Mouse (Mus musculus) myocyte (in vitro differentiated cells): ENCODE data around the gene Fbf1. TPM values are rescaled to one million over a fixed set of nuclear protein-coding genes. Genes with fewer than 3 reads are reported as not detected.

ENCODE experiments used
- H3K27me3 ChIP-seq: one replicate; pipeline ENCODE4 v1.6.1; 2011; ENCODE audit not compliant: control insufficient read depth, insufficient read depth, insufficient read length
- H3K36me3 ChIP-seq: one replicate; pipeline ENCODE4 v1.6.1; 2011; ENCODE audit not compliant: control insufficient read depth, insufficient read depth
- H3K4me2 ChIP-seq: one replicate; pipeline ENCODE4 v1.6.1; 2011; ENCODE audit warnings: low read depth, control low read depth
- H3K4me3 ChIP-seq: one replicate; pipeline ENCODE4 v1.5.1; 2011; ENCODE audit warnings: mild to moderate bottlenecking, control low read depth, moderate library complexity
- H3K79me2 ChIP-seq: one replicate; pipeline ENCODE4 v1.6.1; 2011; ENCODE audit not compliant: control insufficient read depth, insufficient read depth
- H3ac ChIP-seq: one replicate; pipeline ENCODE4 v1.6.1; 2011; ENCODE audit not compliant: control insufficient read depth, insufficient read length
- CEBPB ChIP-seq: IDR thresholded peaks from 2 replicates; pipeline ENCODE4 v1.6.1; 2011; ENCODE audit warnings: mild to moderate bottlenecking, moderate library complexity; ENCODE audit not compliant: poor library complexity, insufficient read depth, severe bottlenecking
- E2F4 ChIP-seq: IDR thresholded peaks from one replicate; pipeline ENCODE4 v1.6.1; 2011; ENCODE audit warnings: mild to moderate bottlenecking, control low read depth, moderate library complexity; ENCODE audit not compliant: insufficient read depth
- MAX ChIP-seq: IDR thresholded peaks from one replicate; pipeline ENCODE4 v1.6.1; 2011; ENCODE audit warnings: low read depth, mild to moderate bottlenecking, control low read depth
- MYOD1 ChIP-seq, 3 experiments: IDR thresholded peaks; one replicate each; pipeline ENCODE4 v1.6.1; 2011; ENCODE audit warnings: control low read depth in 2 of 3, low read depth in 2 of 3, mild to moderate bottlenecking in 2 of 3, moderate library complexity in 1 of 3; ENCODE audit not compliant: insufficient read length in 2 of 3, control insufficient read depth in 1 of 3
- MYOG ChIP-seq, 3 experiments: IDR thresholded peaks; one replicate each; pipeline ENCODE4 v1.6.1; 2011; ENCODE audit warnings: control low read depth in 2 of 3, low read depth in 2 of 3, mild to moderate bottlenecking in 2 of 3; ENCODE audit not compliant: insufficient read length in 2 of 3, control insufficient read depth in 1 of 3, insufficient read depth in 1 of 3
- POLR2A ChIP-seq: IDR thresholded peaks from one replicate; pipeline ENCODE4 v1.6.1; 2011; ENCODE audit warnings: low read depth, mild to moderate bottlenecking, control low read depth, moderate library complexity; ENCODE audit not compliant: insufficient read length
- POLR2AphosphoS2 ChIP-seq: IDR thresholded peaks from one replicate; pipeline ENCODE4 v1.6.1; 2011; ENCODE audit warnings: low read depth, control low read depth; ENCODE audit not compliant: insufficient read length
- REST ChIP-seq: IDR thresholded peaks from one replicate; pipeline ENCODE4 v1.6.1; 2011; ENCODE audit warnings: mild to moderate bottlenecking, control low read depth, moderate library complexity; ENCODE audit not compliant: insufficient read depth, insufficient read length
- SRF ChIP-seq: IDR thresholded peaks from one replicate; pipeline ENCODE4 v1.6.1; 2011; ENCODE audit warnings: low read depth; ENCODE audit not compliant: control insufficient read depth, insufficient read length
- TCF12 ChIP-seq: IDR thresholded peaks from one replicate; pipeline ENCODE4 v1.6.1; 2011; ENCODE audit warnings: mild to moderate bottlenecking, control low read depth; ENCODE audit not compliant: poor library complexity, insufficient read depth, severe bottlenecking
- TCF3 ChIP-seq: IDR thresholded peaks from one replicate; pipeline ENCODE4 v1.6.1; 2011; ENCODE audit warnings: low read depth, control low read depth; ENCODE audit not compliant: insufficient read length
- USF1 ChIP-seq: IDR thresholded peaks from one replicate; pipeline ENCODE4 v1.6.1; 2011; ENCODE audit warnings: low read depth, mild to moderate bottlenecking, control low read depth, moderate library complexity
- polyA plus RNA-seq: library from polyadenylated mRNA; unstranded; fragments of >200 nt; fragmentation: generic; extraction: Trizol; gene quantifications from one replicate; pipeline ENCODE4 v1.2.1, GENCODE M21; 2012; ENCODE audit warnings: missing spikeins

Fbf1 gene
- polyA plus RNA-seq, 1 experiment: 41.7 TPM

- H3K4me3 ChIP-seq: no peak overlapping the region
- TF ChIP-seq TCF3 (no peak), USF1 (no peak)
- H3K79me2 ChIP-seq: no peaks in the 10 kb centered on the region
- no peak overlapping the region for H3K4me2 ChIP-seq
- H3ac ChIP-seq: no peak overlapping the region
- H3K27me3 ChIP-seq: no peaks in the 10 kb centered on the region
- H3K36me3 ChIP-seq: peaks cover 11% of the 10 kb centered on the region
Measured at GRCm38 (mm10) chr11:116206678-116207077, 38.7 kb upstream of the Fbf1 start.

DNA sequence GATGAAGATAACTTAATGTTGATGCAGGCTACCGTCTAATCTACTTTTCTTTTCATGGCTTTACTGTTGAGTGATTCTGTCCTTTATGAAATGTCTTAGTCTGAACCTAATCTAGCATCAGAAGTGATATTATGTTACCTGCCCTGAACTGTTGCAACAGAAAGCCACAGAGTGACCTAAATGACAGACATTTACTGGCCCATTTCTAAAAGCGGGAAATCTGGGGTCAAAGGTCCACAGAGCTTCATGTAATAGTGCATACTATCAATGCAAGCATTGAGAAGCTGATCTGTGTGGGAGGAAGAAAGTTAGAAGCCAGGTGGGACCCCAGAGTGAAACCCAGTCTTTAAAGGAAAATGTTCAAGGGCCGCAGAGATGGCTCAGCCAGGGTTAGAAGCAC lies 35.2 kb upstream of the Fbf1 start:
- no peaks in the 10 kb centered on the region for H3K27me3 ChIP-seq
- H3K36me3 ChIP-seq: peaks cover 11% of the 10 kb centered on the region
- H3K4me3 ChIP-seq: no peak overlapping the region
- peaks cover 8% of the 10 kb centered on the region for H3K79me2 ChIP-seq
- no peak overlapping the region for H3ac ChIP-seq
- TF ChIP-seq USF1: no peak
- no peak for TF ChIP-seq TCF3
- TF ChIP-seq POLR2AphosphoS2: no peak
- TF ChIP-seq MAX: no peak
- no peak for TF ChIP-seq POLR2A
- no peak for TF ChIP-seq REST
- no peak for TF ChIP-seq MYOG (IDR thresholded peaks at IDR 0.05; ENCODE audit: control insufficient read depth in 1 of 3, insufficient read depth in 1 of 3, insufficient read length in 2 of 3, low read depth in 2 of 3)
- no peak for TF ChIP-seq CEBPB
- no peak for TF ChIP-seq TCF12
- no peak for TF ChIP-seq E2F4
- no peak for TF ChIP-seq MYOD1 (IDR thresholded peaks at IDR 0.05; ENCODE audit: control insufficient read depth in 1 of 3, insufficient read length in 2 of 3, low read depth in 2 of 3)
- TF ChIP-seq SRF: no peak
- no peak overlapping the region for H3K4me2 ChIP-seq

DNA sequence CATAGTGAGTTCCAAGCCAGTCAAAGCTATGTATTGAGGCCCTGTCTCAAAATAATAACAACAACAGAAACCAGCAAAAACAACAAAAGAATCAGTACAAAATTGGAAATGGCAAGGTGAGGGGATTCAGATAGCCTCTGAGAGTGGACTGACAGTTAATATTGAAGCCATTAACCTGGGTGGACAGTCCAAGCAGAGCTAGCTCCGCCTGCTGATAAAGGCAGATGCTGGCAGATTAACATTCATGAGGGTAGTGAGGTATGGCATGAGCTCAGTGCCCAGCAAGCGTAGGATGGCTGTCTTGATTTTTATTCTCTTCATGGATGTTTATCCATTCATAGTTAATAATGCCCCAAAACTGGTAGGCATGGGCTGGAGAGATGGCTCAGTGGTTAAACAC lies 33.2 kb upstream of the Fbf1 start:
- Histone ChIP-seq H3K36me3 (peaks cover 7% of the 10 kb centered on the region), H3K4me3 (no peak overlapping the region), H3K79me2 (peaks cover 23% of the 10 kb centered on the region), H3K27me3 (no peaks in the 10 kb centered on the region), H3K4me2 (no peak overlapping the region), H3ac (no peak overlapping the region)
- TF ChIP-seq E2F4 (no peak), POLR2A (no peak), SRF (no peak), TCF12 (no peak), TCF3 (no peak), CEBPB (no peak), POLR2AphosphoS2 (no peak), MYOD1 (IDR thresholded peaks at IDR 0.05; ENCODE audit: control insufficient read depth in 1 of 3, insufficient read length in 2 of 3, low read depth in 2 of 3) (no peak), MAX (no peak), MYOG (IDR thresholded peaks at IDR 0.05; ENCODE audit: control insufficient read depth in 1 of 3, insufficient read depth in 1 of 3, insufficient read length in 2 of 3, low read depth in 2 of 3) (no peak), USF1 (no peak), REST (no peak)

- H3K4me2 ChIP-seq: peak within 1 kb of the TSS; percentile 97
- no peak for TF ChIP-seq TCF3
- peak; percentile 92 for TF ChIP-seq USF1
- TF ChIP-seq TCF12: no peak
- peak in 1 of 3 experiments; percentile 22 for TF ChIP-seq MYOD1 (IDR thresholded peaks at IDR 0.05; ENCODE audit: control insufficient read depth in 1 of 3, insufficient read length in 2 of 3, low read depth in 2 of 3)
- peak; percentile 91 for TF ChIP-seq POLR2A
- no peak for TF ChIP-seq SRF
- no peak for TF ChIP-seq REST
- TF ChIP-seq POLR2AphosphoS2: peak; percentile 90
- peak within 1 kb of the TSS; percentile 93 for H3K4me3 ChIP-seq
- peaks cover 34% of the 10 kb centered on the region for H3K79me2 ChIP-seq
- H3K36me3 ChIP-seq: no peaks in the 10 kb centered on the region
- no peaks in the 10 kb centered on the region for H3K27me3 ChIP-seq
- peak within 1 kb of the TSS; percentile 70 for H3ac ChIP-seq
Measured at GRCm38 (mm10) chr11:116198639-116199531, 30.9 kb upstream of the Fbf1 start, which contains the start of the genes Ten1 and Acox1. TSS of gene Ten1 (plus strand) at chr11:116198855. TSS of gene Acox1 (minus strand) at chr11:116199045.

GRCm38 (mm10) chr11:116198132-116198531 lies 30.2 kb upstream of the Fbf1 start:
- Histone ChIP-seq H3K4me2 (peak overlapping the region; percentile 95), H3K27me3 (no peaks in the 10 kb centered on the region), H3K4me3 (peak overlapping the region; percentile 93), H3K79me2 (peaks cover 34% of the 10 kb centered on the region), H3ac (peak overlapping the region; percentile 70), H3K36me3 (no peaks in the 10 kb centered on the region)
- TF ChIP-seq TCF3: no peak
- TF ChIP-seq SRF: no peak
- no peak for TF ChIP-seq MYOG (IDR thresholded peaks at IDR 0.05; ENCODE audit: control insufficient read depth in 1 of 3, insufficient read depth in 1 of 3, insufficient read length in 2 of 3, low read depth in 2 of 3)
- no peak for TF ChIP-seq POLR2AphosphoS2
- TF ChIP-seq MAX: no peak
- no peak for TF ChIP-seq REST
- no peak for TF ChIP-seq E2F4
- no peak for TF ChIP-seq CEBPB
- no peak for TF ChIP-seq TCF12
- TF ChIP-seq MYOD1 (IDR thresholded peaks at IDR 0.05; ENCODE audit: control insufficient read depth in 1 of 3, insufficient read length in 2 of 3, low read depth in 2 of 3): no peak
- TF ChIP-seq USF1: no peak
